Mouse (Mus musculus): ENCODE measurements around the gene B3gnt3.

- TF ChIP-seq RCOR1 (IDR thresholded peaks at IDR 0.05; ENCODE audit: low read depth, low read length) (no peak), BHLHE40 (IDR thresholded peaks at IDR 0.05; ENCODE audit: borderline replicate concordance, low read depth, low read length) (no peak), TAL1 (IDR thresholded peaks at IDR 0.05; ENCODE audit: low read length) (no peak), TCF12 (IDR thresholded peaks at IDR 0.05; ENCODE audit: low read depth, low read length) (no peak), POLR2A (IDR thresholded peaks at IDR 0.05; ENCODE audit: control insufficient read depth in 1 of 2, insufficient read depth in 1 of 2, low read depth in 1 of 2, low read length in 2 of 2, poor library complexity in 1 of 2) (no peak), SMC3 (IDR thresholded peaks at IDR 0.05; ENCODE audit: low read depth, low read length) (peak; percentile 92), HCFC1 (IDR thresholded peaks at IDR 0.05; ENCODE audit: low read depth, low read length) (peak; percentile 43; the same call in 1 of the 2 replicates), UBTF (IDR thresholded peaks at IDR 0.05; ENCODE audit: borderline replicate concordance, insufficient read depth, low read depth, low read length) (no peak), MAZ (IDR thresholded peaks at IDR 0.05; ENCODE audit: low read depth, low read length) (no peak), NELFE (IDR thresholded peaks at IDR 0.05; ENCODE audit: low read depth, low read length) (no peak), CTCF (IDR thresholded peaks at IDR 0.05 in 2 of 3, conservative IDR thresholded peaks at IDR 0.05 in 1 of 3; ENCODE audit: control insufficient read depth in 1 of 3, insufficient read depth in 1 of 3, low read depth in 2 of 3, low read length in 3 of 3, poor library complexity in 1 of 3, severe bottlenecking in 1 of 3) (peak in 2 of 3 experiments; percentile 88 to 97), CHD2 (IDR thresholded peaks at IDR 0.05; ENCODE audit: low read length) (no peak), POLR2AphosphoS5 (IDR thresholded peaks at IDR 0.05; ENCODE audit: borderline replicate concordance, low read depth, low read length) (no peak)
Measured at GRCm38 (mm10) chr8:71660325-71661120, 41.1 kb downstream of the B3gnt3 start.
